Mouse (Mus musculus): ENCODE results near the gene Fam13a.

The Fam13a gene

DNA sequence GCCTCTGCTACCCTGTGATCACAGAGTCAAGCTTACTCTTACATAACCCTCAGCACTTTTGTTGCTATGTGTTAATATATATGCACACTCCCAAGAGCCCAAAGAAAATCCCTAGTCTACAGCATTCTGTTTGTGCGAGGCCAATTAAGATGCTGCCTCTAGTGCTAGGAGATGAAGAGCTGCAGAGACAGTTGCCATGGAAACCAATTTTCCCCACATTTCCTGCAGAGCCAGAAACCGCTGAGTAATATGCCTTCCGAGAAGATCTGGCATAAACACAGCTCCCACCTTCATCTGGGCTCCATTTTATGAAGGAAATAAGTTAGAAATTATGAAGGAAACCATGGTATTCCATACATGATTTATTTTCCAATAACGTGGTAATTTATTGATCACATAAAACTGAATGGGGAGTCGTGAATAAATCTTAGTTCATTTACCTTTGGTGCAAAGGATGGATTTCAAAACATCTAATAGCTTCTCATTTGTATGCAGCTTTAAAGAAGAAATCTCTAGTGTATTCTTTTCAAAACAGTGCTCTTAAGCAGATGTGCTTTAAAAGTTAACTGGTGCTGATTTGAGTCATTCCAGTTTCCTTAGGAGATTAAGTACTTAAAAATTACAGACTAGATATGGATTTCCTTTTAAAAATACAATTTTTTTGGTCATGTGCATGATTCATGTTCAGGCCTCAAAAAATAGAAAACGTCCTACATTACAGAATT, 91.0 kb downstream of the Fam13a start:
- DNase-seq (ENCODE audit: low spot score), result no peak

- DNase-seq (ENCODE audit: low spot score), result no peak
These were observed 91.7 kb downstream of the Fam13a start for GRCm38 (mm10) chr6:58932515-58933188.

DNA sequence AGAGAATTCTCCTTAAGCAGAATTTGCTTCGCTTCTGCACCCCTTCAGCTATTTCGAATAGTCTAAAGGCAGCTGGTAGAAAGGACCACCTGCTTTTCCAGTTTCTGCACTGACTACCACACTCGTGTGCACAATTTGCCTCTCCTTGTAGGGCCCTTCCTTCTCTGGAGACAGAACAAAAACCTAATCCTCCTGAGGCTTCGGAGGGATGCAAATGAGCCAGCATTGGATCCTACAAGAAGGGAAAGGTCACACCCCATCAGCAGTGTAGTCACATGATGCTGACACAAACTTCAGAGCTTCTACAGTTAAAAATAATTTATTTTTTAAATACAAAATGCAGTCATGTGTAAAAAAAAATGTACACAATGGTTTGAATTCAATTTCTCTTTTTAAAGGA, 93.2 kb downstream of the Fam13a start:
- no peak for DNase-seq (ENCODE audit: low spot score)

DNA sequence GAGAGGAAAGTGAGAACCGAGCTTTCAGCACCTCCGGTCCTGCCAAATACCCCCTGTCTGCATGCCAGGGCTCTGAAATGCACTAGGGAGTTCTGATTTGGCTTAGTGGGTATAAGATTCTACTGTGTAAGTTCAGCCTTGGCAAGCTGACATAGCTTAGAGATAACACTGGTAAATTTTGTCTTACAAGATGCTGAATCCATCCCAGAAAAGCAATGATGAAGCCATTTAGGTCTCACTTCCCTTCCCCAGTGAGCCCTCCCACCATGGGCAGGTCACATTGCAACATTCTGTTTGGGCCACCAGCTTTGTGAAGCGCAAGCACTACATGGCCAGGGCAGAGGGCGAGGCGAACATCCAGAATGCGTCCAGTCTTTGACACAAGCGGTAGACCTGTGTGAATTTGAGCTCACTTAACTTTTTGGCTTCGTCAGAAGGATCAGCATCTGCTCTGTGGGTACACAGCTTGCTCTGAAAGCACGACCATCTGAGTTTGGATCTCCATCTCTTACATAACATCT, 94.4 kb downstream of the Fam13a start:
- DNase-seq (ENCODE audit: low spot score), result no peak

DNA sequence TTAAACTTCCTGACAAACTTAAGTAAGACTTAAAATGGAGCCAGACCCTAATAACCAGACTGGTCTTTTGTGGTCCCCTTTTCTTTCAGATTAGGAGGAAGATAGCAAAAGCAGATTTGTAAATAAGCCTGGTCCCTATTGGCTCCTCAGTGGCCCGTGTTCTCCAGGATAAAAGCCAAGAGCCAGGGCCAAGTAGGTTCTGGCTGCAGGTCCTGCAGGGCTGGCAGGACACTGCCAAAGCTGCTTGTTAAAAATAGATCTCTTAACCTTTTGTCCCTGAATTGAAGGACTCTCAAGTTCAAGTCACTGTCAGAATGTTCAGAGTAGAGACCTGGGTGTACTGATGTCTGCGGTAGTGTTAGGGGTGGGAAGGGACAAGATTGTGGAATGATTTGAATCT, 96.5 kb downstream of the Fam13a start:
- no peak for DNase-seq (ENCODE audit: low spot score)

GRCm38 (mm10) chr6:58922511-58922910, 101.8 kb downstream of the Fam13a start:
- no peak for DNase-seq (ENCODE audit: low spot score)

GRCm38 (mm10) chr6:58921623-58922022, 102.7 kb downstream of the Fam13a start:
- DNase-seq (ENCODE audit: low spot score), result no peak

- DNase-seq (ENCODE audit: low spot score), result no peak
These were observed 103.6 kb downstream of the Fam13a start for GRCm38 (mm10) chr6:58920735-58921134.

- DNase-seq (ENCODE audit: low spot score), result no peak
These were observed 107.9 kb downstream of the Fam13a start for GRCm38 (mm10) chr6:58916498-58916897.

- no peak for DNase-seq (ENCODE audit: low spot score)
These were observed 110.4 kb downstream of the Fam13a start for GRCm38 (mm10) chr6:58913971-58914370.

GRCm38 (mm10) chr6:58913551-58913950, 110.8 kb downstream of the Fam13a start:
- no peak for DNase-seq (ENCODE audit: low spot score)

- DNase-seq (ENCODE audit: low spot score), result no peak
These were observed 111.5 kb downstream of the Fam13a start for GRCm38 (mm10) chr6:58912842-58913241.

GRCm38 (mm10) chr6:58907791-58908190, 116.6 kb downstream of the Fam13a start:
- no peak for DNase-seq (ENCODE audit: low spot score)

DNA sequence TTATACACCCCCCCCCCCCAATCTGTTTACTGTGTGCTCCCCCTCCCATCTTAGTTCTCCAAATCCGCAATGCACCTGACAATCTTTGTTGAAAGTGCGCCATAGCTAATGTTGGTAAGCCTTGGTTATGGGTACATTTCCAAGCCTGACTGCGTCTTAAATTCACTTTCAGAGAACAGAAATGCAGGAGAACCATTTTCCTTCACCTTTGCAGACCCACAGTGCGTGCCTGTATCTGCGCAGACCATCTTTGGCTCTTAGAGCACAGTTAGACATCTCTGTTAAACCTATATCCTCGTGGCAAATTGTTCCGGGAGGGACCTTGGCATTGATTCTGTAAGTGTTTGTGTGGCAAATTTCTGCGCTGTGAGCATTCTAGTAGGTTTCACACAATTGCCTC, 117.0 kb downstream of the Fam13a start:
- DNase-seq (ENCODE audit: low spot score), result no peak

DNA sequence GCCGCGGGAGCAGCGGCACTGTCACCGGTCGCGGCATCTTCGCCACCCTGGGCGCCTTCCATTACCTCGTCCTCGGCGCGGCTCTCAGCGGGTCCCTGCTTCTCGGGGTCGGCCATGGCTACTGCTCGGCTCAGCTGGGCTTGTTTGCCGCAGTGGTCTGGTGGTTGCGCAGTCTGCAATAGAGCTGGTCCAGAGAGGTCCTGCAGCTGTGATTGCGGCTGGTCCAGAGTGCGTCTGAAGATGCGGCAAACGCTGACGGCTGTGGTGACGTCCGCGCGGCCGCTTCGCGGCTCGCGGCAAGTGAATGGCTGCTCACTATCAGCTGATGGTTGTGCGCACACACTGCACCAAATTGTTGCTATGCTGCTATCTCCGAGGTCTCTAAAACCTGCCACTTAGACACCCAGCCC, 117.5 kb downstream of the Fam13a start, which contains the start of gene Nap1l5:
Gene Nap1l5 (minus strand): TSS at position 225 of the 410 bp plus-strand sequence.
- DNase-seq (ENCODE audit: low spot score), result no peak

DNA sequence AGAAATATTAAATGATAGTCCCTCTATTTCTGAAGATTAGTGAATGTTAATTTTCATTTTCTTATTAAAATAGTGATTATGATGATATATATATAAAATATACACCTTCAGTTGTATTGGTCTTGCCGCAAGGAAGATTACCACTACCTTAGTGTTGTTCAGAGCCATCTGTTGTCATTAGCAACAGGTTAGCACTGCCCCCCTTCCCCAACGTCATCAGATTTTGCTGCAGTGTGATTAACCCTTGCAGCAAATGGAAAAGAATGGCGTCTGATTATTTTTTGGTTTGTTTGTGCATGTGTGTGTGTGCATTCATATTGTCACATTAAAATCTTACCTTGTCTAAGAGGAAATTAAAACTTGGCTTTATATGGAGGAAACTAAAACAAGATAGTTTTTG, 119.8 kb downstream of the Fam13a start:
- DNase-seq (ENCODE audit: low spot score), result no peak

- no peak for DNase-seq (ENCODE audit: low spot score)
These were observed 121.2 kb downstream of the Fam13a start for GRCm38 (mm10) chr6:58903171-58903570.

DNA sequence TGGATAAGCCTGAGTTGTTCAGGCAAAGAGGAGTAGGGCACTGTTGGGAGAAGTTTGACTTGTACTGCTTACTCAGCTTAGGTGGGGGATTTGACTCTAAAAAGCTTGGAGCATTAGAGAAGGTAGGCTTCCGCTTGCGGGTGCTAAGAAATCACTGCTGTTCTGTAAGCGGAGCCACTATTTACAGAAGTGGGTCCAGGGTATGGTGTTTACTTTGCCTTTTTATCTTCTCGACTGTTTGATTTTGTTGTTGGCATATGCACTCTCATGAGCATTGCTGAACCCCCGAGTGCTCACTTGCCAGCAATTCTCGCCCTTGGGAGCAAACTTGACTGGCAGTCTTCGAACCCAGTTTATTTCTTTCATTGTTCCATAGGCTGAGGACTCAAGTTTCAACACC, 123.8 kb downstream of the Fam13a start:
- DNase-seq (ENCODE audit: low spot score), result no peak

DNA sequence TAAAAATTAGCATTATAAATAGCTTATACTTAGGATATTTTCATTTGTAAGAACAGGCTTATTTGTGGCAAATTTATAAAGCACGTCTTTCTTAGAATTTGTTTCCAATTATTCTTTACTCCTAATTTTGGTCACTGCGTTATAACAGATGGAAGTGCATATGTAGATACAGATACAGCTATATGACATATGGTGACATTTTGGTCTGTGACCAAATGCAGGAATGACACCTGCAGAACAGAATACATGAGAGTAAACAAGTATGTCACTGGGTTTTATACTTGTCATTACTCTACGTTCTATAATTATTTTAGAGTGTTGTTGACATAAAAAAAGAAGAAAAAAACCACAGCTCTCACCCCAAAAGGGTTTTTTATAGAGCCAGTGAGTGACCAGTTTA, 125.3 kb downstream of the Fam13a start:
- DNase-seq (ENCODE audit: low spot score), result no peak

GRCm38 (mm10) chr6:58896648-58897047, 127.7 kb downstream of the Fam13a start:
- no peak for DNase-seq (ENCODE audit: low spot score)

GRCm38 (mm10) chr6:58894994-58895393, 129.4 kb downstream of the Fam13a start:
- DNase-seq (ENCODE audit: low spot score), result no peak

DNA sequence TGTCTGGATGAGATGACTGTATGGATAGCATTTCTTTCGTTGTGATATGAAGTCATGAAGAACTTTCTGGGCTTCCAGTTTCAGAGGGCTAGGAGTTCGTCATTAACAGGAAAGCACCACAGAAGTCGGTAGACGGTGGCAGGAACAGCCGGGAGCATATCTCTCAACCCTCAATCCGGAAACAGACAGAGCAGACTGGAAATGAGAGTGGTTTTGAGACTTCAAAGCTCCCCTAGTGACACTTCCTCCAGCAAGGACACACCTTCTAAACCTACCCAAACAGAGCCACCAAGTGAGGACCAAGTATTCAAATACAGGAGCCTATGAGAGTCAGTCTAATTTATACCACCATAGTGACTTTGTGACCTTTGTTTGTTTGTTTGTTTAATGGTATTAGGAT, 131.0 kb downstream of the Fam13a start:
- no peak for DNase-seq (ENCODE audit: low spot score)

- DNase-seq (ENCODE audit: low spot score), result no peak
These were observed 134.4 kb downstream of the Fam13a start for GRCm38 (mm10) chr6:58889917-58890316.
